Mouse (Mus musculus) adrenal gland, adult 8-10 months (tissue): Measurements from ENCODE around the gene Tex35. TPM values are rescaled to one million over a fixed set of nuclear protein-coding genes. Genes with fewer than 3 reads are reported as not detected.

Experiments
- DNase-seq: peaks from one replicate; pipeline ENCODE4 v3.0.0; 2022
- total RNA-seq, 4 experiments: library from RNA; stranded (reverse); gene quantifications; 2 replicates each; pipeline ENCODE4 v1.2.4; 2022

The Tex35 gene
- total RNA-seq, 4 experiments from 2014 or later: not detected

DNA sequence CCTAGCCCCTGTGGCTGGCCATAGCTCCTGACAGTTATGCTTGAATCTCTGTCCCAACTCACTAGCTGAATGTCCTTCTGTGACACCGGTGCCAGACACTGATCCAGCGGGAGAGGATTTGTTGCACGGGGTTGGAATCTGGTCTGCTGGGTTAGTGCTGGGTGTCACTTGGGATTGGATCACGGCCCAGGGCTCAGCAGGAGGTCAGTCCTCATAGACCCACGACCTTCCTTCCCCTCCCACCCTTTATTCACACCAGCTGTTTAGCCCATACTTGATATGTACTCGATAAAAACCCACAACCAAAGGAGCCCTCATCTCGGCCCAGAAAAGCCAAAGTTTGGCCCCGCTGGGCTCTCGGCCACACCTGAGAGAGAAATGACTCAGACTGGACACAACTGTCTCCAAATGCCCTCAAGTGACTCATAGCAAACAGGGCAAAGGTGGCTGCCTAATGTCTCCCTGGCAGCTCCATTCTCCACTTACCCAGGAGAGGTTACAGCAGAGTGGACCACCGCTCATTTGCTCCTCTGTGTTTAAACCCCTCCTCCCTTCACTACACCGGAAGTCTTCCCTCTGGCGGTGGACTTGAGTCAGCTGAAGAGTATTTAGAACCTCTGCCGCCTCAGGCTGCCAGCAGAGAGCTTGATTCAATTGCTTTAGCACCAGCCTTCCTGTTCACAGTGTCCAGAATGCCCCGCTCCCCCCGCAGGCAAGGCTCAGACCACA is 27.2 kb downstream of the Tex35 start:
- DNase-seq: no peak

DNA sequence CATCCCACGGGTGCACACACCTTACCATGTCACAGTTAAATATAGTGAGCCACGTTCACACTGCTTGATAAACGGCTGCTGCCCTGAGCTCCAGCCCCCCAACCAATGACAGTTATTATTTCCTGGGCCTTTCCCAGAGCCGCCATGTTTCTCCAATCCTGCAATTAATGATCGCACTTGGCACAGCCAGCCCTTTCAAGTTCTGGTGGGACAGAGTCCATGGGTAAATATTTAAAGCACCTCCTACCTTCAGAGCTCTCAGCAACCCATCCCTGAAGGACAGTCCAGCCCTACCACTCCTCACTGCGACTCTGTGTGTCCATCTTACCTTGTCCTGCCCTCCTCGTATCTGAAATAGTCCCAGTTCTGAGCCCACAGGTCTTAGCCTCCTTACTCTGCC is 28.4 kb downstream of the Tex35 start:
- no peak for DNase-seq

DNA sequence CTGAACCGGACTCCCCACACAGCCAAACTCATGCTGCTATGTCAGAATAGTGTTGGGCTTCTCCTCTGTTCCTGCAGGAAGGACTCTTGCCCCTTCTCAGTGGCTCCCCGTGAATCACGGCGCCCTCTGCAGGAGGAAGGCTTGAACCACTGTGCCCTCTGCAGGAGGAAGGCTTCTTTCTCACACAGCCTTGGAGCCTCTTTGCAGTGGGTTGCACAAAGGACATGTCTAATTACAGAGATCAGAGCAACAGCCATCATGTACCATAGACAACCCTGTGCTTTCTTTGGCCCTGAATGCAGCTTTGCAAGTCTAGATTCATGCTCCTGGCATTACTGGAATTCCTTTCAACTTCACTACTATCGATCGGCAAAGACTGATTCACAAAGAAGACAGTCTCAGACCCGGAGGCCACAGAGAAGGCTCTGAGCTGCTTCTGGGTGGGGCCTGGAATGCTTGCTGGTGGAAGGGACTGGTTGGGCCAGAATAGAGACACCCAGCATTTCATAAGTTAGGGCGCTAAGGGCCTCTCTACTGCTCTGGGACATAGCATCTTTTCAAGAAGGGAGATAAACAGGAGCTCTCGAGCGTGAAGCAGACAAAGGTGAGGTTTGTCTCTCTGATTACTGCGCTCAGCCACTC is 29.0 kb downstream of the Tex35 start:
- no peak for DNase-seq

DNA sequence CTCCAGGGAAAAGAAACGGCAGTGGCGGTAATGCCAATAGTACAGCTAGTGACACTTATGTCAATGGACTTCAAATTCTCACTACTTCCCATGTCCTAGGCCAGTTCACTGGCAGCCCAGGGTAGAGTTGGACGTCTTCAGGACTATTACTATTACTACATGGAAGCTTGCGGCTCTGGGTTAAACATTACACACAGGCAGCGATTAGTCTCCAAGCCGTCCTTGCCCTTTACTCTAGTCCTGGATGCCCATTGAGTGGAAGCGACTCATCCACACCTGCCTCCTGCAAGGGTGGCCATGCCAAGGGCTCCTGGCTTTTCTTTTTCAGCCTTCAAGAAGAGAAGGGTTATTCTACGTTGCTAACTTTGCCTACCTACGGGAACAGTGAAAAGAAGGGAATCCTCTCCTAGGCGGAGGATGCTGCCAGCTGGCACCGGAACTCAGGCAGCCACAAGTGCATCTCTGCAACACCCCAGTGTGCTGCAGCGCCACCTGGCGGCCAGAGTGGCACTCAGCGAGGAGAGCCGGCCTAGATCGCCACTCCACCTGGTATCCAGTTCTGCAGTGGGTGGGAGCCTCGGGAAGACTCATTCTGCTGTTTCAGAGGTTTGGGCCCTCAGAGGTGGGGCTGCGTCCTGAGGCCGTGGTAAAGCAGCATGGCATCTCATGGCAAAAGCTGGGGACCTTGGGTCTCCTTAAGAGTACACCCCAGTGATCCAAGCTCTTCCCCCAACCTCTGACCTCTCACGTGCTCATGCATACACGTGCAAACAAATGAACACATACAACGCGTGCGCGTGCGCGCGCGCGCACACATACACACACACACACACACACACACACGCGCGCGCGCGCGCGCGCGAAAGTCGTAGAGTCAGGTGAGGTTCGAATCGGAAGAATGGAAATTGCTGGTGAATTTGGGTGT is 31.4 kb downstream of the Tex35 start:
- DNase-seq: peak; percentile 76

DNA sequence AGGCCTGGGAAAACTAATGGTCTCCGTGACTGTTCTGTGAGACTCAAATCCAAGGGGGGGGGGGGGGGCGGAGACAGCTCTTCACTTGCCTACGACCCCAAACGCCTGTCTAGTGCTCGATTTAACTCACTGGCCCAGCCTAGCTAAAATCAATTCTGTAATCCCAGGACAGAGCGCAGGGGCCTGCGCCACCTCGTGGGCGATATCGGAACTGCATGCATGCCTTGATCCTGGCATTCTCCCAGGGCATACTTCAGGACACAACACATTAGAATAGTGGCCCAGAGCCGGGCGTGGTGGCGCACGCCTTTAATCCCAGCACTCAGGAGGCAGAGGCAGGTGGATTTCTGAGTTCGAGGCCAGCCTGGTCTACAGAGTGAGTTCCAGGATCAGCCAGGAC is 32.2 kb downstream of the Tex35 start:
- peak; percentile 60 for DNase-seq

DNA sequence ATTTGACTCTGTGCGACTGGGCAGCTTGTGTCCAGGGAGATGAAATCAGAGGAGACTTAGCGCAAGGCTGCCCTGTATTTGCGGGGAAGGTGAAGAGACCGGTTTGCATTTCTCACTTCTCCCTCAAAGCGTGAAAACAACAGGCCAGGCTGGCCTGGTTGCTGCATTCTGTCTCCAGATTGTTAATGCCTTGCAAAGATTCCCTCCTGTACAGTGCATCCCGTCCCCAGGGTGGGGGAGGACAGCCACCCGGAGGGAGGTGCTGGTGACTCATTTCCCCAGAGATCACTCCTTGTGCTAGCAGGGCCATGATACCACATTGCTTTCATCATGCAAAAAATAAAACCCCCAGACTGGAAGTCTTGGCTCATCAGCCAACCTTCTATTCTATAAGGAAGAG is 33.5 kb downstream of the Tex35 start:
- DNase-seq: no peak

DNA sequence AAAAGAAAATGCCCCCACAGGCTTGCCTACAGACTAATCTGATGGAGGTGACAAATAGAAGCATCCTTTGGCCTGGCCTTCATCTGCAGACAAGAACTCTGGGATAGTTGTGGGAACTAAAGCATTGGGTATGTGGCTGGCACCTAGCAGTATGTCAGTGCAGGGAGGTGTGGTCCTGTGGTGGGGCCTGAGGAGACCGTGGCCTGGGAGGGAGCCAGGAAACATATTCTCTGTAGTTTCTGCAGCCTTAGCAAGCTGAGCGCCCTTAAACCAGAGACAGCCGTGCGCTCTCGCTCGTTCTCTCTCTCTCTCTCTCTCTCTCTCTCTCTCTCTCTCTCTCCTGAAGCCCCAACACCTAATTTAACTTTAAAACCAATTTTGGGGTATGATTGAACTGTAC is 34.1 kb downstream of the Tex35 start:
- DNase-seq: no peak

DNA sequence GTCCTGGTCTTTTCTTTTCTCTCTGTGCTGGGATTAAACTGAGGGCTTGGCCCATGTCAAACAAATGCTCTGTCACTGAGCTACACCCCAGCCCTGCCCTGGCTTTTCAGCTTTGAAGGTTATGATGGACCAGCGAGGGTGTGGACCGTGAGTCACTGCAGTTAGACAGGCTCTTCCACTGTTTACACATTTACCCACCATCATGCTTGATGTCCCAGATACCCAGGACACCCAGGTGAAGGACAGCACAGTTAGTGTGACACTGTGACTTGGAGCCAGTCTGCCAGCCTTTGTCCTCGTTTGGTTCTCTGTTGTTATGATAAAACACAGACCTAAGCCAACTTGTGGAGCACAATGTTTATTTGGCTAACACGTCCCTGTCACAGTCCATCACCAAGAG is 34.9 kb downstream of the Tex35 start:
- peak; percentile 55 for DNase-seq

DNA sequence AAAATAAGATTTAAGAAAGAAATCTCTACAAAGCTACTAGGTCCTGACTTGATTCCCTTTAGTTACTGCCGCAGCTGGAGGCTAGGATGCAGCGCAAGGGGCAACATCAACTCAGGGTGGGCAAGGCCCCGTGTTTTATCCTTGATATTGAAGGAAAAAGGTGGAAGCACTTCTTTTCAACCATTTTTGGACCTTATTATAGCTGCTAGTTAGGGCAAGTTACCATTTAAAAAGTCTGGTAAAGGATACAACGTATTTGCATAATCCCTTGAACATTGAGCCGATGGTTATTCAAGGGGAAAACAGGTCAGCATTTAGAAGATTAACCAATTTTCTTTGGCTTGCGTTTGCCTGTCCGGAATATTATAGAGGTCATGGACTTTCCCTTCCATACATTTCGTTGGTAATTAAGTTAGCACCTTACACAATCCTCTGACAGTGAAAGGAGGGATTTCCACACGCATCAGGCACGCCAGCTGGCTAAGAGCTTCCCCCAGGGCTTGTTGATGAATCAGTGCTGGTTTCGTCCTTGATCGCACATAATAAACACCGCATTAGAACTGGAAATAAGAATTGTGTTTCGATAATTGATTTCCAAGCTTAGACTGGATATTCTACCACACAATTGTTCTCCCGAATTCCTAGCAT is 39.2 kb downstream of the Tex35 start:
- DNase-seq: no peak

DNA sequence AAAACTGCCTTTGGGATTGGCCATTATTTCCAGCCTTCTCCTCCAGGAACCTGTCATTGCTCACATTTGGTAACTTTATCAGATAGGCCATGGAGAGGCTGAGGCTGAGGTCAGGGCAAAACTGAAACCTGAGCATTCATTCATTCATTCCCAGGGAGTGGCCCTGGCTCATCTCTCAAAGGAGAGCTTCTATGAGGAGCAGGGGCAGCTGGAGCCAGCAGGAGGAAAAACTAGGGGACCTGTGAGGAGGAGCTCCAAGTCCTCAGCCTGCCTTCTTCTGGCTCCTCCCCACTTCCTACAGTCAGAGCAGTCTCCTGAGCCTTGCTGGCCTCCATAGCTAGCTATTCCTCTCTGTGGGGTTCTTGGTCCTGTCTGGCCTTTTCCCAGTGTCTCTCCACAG is 40.2 kb downstream of the Tex35 start:
- DNase-seq: no peak

DNA sequence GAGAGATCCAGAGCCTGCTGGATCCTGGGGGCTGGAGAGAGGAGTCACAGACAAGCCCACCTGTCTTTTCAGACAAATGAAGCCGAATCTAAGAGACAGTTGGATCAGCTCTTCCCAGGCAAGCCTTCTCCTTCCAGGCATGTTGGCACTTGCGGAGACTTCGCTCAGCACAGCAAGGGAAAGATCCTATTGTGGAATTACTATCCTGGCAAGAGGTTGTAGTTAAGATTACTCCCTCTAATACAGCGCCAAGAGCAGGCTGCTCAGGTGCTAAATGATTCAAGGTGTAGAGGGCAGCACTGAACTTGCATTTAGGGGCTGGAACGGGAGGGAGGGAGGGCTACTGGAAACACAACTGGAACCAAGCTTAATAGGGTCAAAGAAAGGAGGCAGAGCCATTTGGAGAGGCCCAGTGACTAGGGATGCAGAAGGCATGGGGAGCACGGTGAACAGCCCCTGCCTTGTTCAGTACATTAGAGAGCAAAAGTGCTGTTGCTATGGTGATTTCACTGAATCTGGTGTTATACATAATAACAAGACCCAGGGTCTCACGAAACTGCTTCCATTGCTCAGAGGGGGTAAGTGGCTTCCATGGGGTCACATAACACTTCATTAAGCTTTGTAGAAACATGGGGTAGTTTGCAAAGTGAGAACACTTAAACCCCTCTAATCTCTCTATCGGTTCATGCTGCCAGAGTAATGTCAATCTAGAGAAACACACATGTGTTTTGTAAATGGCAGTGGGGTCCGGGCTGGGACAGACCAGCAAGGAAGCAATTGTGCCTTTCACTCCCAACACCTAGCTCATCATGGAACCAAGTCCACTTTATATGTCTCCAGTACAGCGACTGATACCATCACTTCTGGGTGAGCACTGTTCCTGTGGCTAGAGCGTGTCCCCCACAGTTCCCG is 42.4 kb downstream of the Tex35 start:
- no peak for DNase-seq

DNA sequence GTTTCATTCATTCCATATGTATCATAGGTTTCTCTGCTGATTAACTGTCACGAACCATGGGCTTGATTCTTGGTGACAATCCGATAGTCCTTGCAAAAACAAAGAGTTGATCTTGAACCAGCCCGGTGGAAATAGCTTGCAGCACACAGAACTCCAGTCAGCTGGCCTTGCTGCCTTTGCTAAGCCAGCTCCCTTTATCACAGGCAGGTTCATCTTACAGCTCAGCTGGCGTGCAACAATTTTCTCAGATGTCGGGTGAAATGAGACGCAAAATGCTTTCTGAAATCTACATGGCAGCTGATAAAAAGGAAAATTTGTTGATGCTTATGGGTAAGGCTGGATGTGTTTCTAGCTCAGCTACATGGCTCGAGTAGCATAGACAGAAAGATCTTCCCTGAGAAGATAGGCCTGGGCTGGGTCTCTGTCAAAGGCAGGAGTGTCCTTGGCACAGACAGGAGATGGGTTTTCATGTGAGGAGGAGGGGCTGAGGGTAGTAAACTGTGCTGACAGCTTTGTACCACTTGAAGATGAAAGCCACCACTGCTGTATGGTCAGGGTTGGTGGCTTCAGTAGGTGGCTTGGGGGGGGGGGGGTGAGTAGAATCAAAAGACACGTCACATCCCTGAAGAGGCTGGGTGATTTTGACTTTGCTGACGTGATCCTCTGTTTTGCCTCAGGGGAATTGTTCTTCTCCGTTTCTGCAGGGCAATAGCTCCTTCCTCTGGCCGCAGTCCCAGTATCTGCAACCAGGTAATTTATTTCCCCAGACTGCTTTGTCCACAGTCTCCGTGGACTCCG is 45.0 kb downstream of the Tex35 start:
- DNase-seq: no peak

DNA sequence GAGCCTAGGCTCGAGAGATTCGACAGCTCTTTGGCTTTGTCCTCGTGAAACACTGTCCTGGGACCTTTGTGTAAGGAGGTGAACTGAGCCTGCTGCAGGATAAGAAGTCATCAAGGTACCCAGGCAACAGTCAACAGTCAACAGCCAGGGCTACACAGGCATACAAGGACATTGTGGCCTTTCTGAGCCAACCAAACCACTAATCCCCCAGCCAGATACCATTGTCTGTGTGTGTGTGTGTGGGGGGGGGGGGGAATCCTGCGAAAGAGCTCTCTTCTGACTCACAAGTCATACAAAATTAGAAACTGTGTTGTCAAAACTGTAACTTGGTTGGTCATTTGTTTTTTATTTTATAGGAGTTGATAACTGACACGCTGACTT is 46.0 kb downstream of the Tex35 start:
- no peak for DNase-seq

DNA sequence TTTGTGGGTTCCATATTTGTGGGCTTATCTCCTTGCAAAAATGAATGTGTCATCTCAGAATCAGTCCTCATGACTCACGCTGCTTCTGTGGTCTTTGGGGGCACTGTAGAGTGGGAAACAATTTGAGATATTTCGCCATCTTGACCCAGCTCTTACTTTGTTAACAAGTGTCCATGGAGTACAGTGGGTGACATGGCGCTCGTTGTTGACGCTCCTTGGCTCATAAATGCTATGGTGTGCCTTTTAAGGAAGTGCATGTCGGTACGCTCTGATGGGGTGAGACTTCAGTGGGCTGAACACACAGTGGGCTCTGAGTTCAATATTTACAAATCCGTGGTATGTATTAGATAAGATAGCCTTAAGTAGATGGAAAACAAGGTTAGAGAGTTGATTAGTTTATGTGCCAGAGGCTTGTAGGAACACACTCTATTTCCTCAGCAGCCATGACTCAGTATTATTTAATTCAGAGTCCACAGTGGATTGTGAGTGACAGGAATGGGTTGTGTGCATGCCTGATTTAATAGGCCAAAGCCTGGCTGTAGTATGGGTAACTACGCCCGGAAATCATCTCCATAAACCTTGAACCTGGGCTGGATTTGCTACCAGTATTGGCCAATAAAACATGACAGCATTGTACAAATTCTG is 46.6 kb downstream of the Tex35 start:
- DNase-seq: no peak

DNA sequence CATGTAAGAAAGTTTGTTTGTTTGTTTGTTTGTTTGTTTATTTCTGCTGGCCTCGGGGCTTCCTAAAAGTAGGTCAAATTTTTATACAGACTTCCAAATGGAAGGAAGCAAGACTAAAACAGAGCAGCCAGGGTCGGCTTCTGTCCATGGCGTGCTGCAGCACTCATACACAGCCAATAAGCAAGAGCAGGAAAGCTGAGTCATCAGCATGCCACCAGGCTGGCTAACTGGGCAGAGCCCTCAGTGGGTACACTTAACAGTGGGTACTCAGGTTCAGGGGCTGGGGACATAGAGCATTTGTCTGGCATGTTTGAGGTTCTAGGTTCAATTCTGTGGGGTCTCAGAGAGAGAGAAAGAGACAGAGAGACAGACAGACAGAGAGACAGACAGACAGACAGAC is 47.3 kb downstream of the Tex35 start:
- DNase-seq: no peak

DNA sequence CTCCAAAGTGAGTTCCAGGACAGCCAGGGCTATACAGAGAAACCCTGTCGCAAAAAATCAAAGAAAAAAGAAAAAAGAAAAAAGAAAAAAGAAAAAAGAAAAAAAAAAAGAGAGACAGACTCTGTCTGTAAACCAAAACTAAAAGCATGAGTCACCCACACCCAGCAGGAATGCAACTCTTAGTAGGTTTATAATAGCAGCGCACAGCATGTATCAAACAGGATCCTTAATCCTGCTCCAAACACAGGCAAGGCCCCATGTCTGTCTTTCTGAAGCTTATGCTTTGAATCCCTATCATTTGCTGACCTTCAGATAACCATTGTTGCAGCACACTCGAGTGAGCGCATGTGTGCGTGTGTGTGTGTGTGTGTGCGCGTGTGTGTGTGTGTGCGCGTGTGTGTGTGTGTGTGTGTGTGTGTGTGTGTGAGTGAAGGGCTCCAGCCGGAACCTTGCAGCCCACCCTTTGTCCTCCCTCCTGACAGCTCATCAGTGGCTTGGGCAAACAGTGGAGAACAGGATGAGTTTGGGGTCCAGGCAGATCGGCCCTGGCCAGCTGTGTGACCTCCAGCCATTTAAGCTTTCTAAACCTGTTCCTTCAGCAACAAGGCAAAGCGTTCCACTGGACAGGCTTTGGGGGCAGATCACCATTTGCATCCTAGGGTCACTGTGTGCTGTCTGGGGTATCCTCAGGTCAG is 47.9 kb downstream of the Tex35 start:
- DNase-seq: no peak

DNA sequence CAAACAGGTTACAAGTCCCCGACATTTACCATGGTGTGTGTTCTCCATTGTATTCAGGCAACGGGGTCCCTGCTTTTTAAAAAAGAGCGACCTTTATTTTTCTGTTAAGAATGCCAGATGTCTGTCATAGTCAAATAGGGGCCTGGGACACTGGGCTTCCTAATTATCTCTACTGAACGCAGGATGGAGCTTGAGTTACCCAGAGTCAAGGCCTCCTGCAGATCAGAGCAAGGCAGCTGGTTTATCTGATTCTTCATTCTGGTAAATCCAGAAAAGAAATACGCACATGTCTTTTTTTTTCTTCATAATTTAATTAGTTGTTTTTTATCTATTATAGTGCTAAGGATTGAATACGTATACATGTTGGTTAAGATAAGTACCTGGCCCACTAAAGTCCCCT is 52.6 kb downstream of the Tex35 start:
- no peak for DNase-seq

DNA sequence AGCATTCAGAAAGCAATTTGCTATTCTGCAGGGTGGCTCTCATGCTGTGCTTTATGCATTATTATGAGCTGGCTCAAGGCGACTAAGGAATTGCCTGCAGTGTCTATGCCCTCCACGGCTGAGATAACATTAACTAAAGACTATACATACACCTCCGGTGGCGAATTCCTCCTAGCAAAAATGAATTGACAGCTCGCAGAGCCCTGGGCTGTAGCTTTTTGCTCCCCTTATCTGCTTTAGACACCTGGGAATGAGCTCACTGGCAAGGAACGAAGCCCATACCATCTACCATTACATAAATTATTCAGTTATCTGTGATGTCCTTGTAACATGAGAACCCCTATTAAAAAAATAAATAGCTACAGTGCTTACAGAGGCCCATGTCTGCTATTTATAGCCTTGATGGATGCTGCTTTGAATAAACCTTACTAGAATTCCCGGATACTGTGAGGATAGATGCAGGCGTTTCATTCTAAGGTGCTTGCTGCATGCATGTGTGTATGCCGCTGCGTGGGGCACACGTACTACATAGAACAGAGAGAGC is 53.1 kb downstream of the Tex35 start:
- DNase-seq: no peak

DNA sequence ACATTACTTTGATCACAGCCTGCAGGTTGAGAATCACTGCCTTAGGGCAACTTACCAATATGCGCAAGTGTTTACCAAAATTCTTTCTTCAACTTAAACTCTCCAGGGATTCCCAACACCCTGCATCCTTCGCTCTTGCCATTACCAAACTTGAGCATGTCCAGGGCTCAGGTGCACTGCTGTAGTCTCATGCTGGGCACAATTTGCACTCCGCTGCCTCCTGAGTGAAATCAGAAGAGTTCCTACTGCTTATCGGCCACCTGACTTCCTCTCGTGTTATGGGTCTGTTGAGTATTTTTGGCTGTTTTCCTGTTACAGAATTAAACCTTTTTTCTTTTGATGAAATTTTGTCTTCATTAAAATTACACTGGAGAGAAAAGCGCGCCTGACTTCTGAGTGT is 53.8 kb downstream of the Tex35 start:
- no peak for DNase-seq

DNA sequence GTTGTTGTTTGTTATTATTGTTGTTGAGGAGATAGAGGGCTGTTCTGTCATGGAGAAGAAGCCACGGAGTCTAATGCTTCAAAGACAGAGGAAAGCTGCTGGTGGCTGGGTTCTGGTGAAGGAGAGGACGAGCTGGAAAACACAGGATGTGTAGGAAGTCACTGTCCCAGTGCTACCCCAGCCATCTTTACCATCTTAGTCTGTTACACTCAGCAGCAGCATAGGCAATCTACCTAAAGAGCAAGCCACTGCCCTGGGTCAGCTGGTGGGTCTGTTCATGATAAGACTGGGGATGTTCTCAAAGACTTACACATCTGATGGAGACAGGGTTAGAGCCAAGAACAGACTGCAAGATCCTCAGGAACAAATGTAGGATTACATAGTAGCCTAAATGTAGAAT is 58.6 kb downstream of the Tex35 start:
- no peak for DNase-seq
